Mouse (Mus musculus) cerebellum, adult 2 months (tissue): ENCODE results near the gene Fam71e2. TPM values are rescaled to one million over a fixed set of nuclear protein-coding genes. Genes with fewer than 3 reads are reported as not detected.

Experiments
- DNase-seq, 2 experiments: peaks; one replicate each; pipeline ENCODE4 v3.0.0; 2021
- H3K27ac ChIP-seq: fragments of 200-500 bp; 2 replicates; pipeline ENCODE4 v1.5.1; 2012; ENCODE audit warnings: low read length, control low read depth, inconsistent platforms; ENCODE audit not compliant: insufficient read depth
- H3K27me3 ChIP-seq: fragments of 200-500 bp; 2 replicates; pipeline ENCODE4 v1.6.1; 2012; ENCODE audit warnings: inconsistent platforms, mild to moderate bottlenecking, low read length, moderate library complexity; ENCODE audit not compliant: control insufficient read depth, insufficient read depth
- H3K4me1 ChIP-seq: fragments of 200-500 bp; 2 replicates; pipeline ENCODE4 v1.6.1; 2011; ENCODE audit warnings: low read length; ENCODE audit not compliant: control insufficient read depth, insufficient read depth
- H3K4me3 ChIP-seq: fragments of 200-500 bp; replicated peaks from 2 replicates; pipeline ENCODE3; 2011; ENCODE audit warnings: mild to moderate bottlenecking, low read depth, low read length, control low read depth; ENCODE audit not compliant: insufficient read depth
- CTCF ChIP-seq: fragments of 200-500 bp; IDR thresholded peaks from 2 replicates; pipeline ENCODE4 v1.5.1; 2011; ENCODE audit warnings: low read depth, mild to moderate bottlenecking, control low read depth, low read length, moderate library complexity, borderline replicate concordance; ENCODE audit not compliant: insufficient read depth
- POLR2A ChIP-seq: fragments of 200-500 bp; IDR thresholded peaks from 2 replicates; pipeline ENCODE4 v1.6.1; 2011; ENCODE audit warnings: low read length, control low read depth, borderline replicate concordance; ENCODE audit not compliant: insufficient read depth
- WGBS: fragments of 180-500 bp; shearing (Covaris S2); methylation state at CpG from one replicate; pipeline ENCODE4 v1.1.7; 2018; 5-methylcytosine and 5-hydroxymethylcytosine counted together
- polyA plus RNA-seq: library from polyadenylated mRNA; depleted of rRNA; stranded (reverse); fragments of >200 nt; gene quantifications from 2 replicates; pipeline ENCODE4 v1.2.3, GENCODE M21; 2012

Gene Fam71e2
- polyA plus RNA-seq, 1 experiment, result not detected

DNA sequence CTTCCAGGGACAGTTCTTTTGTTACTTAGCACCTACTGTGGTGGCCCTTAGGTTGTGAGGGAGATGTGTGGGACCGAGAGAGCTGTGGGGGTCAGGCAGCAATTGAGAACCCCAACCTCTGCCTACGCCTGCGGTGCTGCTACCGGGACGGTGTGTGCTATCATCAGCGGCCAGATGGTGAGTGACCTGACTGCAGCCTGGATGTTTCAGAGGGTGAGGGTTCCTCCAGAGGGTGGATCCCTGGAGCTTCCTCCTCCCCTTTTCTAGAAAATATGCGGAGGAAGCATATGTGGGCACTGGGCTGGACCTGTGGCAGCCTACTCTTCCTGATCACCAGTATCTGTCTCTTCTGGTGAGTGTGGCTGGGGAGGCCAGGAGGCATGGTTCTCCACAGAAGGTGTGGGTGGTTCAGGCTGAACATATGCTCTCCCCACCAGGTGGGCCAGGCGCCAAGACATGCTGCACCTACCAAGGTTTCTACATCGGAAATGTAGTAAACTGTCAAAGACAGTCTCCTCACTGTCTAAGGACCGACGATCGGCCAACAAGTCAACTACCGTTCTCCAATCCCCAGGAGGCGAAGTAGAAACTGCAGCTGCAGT is 12.7 kb upstream of the Fam71e2 start:
- TF ChIP-seq POLR2A (peak; percentile 41; the same call in 1 of the 2 replicates), CTCF (no peak)
- H3K4me3 ChIP-seq, result peak overlapping the region; percentile 1
- DNase-seq, result peak; percentile 77 to 84
- no peaks in the 10 kb centered on the region for H3K27me3 ChIP-seq
- H3K4me1 ChIP-seq, result peaks cover 31% of the 10 kb centered on the region
- 19% methylated on average over 14 of the region's 14 CpGs for WGBS
- H3K27ac ChIP-seq, result peak overlapping the region; percentile 87

DNA sequence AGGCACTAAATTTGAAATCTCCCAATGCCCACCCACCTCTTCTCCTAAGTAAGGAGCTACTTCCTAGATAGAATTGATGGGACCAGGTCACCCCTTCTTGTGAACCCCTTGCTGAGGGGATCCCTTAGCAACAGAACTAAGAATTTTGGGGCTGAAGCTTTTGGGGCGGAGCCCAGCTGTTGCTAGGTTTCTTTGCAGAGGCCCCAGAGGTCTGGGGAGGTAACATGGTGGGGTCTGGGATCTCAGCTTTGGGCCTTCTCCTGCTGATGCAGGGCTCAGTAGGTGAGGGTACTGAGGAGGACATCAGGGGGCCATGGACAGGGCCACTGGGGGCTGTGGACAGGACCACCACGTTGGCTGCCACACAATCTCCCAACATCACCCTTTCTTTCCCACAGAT is 11.7 kb upstream of the Fam71e2 start, which contains the start of the genes Il11 and Tmem190:
Gene Il11 (minus strand): TSS at position 101 of the 400 bp plus-strand sequence.
Gene Tmem190 (plus strand): TSS at position 179 of the 400 bp plus-strand sequence.
- WGBS, result 72% methylated on average over 2 of the region's 2 CpGs
- DNase-seq, result no peak
- H3K27me3 ChIP-seq, result no peaks in the 10 kb centered on the region
- peak within 1 kb of the TSS; percentile 87 for H3K27ac ChIP-seq
- H3K4me1 ChIP-seq, result peaks cover 28% of the 10 kb centered on the region
- peak within 1 kb of the TSS; percentile 1 for H3K4me3 ChIP-seq
- TF ChIP-seq CTCF (no peak), POLR2A (no peak)

DNA sequence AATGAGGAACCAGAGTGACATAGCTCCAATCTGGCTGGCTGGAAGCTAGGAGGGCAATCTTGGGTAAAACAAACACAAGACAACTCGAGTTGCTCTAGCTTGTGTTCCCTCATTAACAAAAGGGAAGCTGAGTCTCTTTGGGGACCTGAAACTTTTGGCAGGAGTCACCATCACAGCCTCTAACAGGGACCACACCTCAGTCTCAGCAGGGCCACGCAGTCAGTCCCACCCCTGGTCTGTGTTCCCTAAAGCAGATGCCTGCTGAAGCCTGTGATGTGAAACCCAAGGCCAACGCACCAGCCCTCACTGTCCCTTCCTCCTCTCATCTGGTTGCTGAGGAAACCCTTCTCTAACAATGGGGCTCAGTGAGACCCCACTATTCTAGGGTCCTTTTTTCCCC is 11.0 kb upstream of the Fam71e2 start:
- no peaks in the 10 kb centered on the region for H3K27me3 ChIP-seq
- no peak for DNase-seq
- no peak overlapping the region for H3K27ac ChIP-seq
- no peak overlapping the region for H3K4me3 ChIP-seq
- TF ChIP-seq POLR2A (no peak), CTCF (no peak)
- H3K4me1 ChIP-seq, result peaks cover 25% of the 10 kb centered on the region
- WGBS, result 76% methylated on average over 3 of the region's 3 CpGs

DNA sequence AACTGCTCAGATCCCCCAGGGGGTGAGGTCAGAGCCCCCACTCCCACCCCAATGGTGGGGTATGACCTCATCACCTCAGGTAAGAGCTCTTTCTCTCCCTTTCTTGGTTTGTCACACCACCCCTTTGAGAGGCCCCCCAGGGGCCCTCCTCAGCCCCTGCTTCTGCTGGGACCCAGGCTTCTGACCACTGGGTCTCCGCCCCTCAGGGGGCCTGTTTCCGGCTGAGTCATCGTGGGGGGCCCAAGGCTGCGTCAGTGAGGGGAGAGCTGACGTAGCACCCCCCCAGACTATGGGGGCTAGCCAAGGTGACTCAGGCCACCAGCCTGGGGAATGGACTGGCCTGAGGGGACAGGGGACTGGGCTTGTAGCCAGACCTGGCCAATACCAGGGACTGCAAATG is 8.8 kb upstream of the Fam71e2 start:
- H3K27ac ChIP-seq, result no peak overlapping the region
- no peak overlapping the region for H3K4me3 ChIP-seq
- WGBS, result 40% methylated on average over 5 of the region's 5 CpGs
- no peak for TF ChIP-seq POLR2A
- no peak for TF ChIP-seq CTCF
- DNase-seq, result no peak
- peaks cover 20% of the 10 kb centered on the region for H3K4me1 ChIP-seq
- H3K27me3 ChIP-seq, result peaks cover 3% of the 10 kb centered on the region; the same call in 1 of the 2 replicates

DNA sequence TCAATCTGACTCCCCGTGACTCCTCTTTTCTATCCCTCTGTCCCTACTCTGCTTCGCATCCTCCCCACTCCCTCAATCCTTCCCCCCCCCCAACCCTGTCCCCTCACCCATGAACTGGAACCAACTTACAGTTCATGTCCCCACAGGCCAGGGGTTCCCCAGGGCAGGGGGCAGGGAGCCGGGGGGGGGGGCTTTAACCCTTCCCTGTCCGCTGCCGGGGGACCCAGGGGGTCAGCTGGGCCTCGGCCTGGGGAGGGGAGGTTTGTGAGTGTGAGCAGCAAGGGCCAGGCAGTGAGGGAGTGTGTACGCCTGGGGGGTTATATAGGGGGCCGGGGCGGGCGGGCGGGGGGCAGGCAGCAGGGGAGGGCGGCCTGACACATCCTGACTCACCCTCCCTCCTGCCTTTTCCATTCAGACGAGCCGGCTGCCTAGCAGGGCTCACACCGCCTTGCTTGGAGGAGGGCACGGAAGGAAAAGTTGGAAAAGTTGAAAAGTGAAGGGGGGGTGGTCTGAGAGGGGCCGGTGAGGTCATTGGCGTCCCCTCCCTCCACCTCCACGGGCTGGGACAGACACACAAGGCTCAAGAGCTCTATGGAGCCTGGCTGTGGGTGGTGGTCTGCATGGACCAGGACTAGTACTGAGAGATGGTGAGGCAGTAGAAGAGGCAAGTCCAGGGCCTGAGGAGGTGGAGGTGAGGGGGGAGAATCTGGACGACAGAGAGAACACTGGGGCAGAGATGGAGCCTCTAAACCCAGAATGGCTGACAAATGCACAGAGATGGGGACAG is 6.9 kb upstream of the Fam71e2 start:
- Histone ChIP-seq H3K4me1 (peaks cover 3% of the 10 kb centered on the region; the same call in 1 of the 2 replicates), H3K27me3 (peaks cover 3% of the 10 kb centered on the region; the same call in 1 of the 2 replicates), H3K4me3 (no peak overlapping the region), H3K27ac (no peak overlapping the region)
- DNase-seq, result no peak
- 3% methylated on average over 17 of the region's 20 CpGs for WGBS
- no peak for TF ChIP-seq POLR2A

DNA sequence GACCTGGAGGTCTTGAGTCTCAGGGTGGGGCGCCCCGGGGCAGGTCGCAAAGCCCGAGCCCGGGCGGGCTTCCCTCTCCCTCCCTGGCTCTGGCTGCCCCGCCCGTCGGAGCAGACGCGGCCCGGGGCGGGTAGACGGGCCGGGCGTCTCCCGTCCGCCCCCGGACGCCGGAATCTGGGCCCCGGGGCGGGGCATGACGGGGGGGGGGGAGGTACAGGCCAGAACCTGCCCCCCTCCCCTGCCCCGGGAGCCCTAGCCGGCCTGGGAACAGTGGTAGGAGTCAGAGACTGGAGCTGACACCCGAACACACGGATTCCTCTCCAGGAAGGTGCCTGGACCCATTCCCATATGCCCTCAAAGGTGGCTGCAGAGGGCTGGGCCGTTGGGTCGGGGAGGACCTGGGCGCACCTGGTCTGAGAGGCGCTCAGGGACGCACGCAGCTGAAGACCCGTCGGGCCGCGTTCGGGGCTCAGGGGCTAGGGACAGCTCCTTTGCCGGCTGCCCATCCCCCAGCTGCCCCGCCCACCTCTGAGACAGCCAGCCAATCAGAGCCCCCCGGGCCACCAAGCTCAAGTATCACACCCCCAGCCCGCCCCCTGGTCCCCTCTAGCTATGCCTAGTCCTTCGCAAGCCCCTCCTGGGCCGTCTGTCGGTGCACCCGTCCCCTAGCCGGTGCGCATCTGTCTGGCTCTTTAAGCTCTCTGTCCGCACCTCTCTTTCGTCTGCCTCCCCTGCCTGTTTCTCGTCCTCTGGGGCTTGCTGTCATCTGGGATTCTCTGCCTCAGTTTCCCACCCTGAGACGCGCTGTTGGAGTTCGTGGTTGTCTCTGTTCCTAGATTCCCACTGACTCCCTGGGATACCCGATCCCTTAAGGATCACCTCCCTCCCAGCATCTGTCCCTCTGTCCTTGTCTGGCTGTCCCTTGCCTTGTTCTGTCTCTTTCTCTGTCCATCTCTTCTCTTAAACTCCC is 6.0 kb upstream of the Fam71e2 start:
- TF ChIP-seq CTCF, result no peak
- no peak for TF ChIP-seq POLR2A
- DNase-seq, result no peak
- peaks cover 3% of the 10 kb centered on the region; the same call in 1 of the 2 replicates for H3K27me3 ChIP-seq
- no peaks in the 10 kb centered on the region for H3K4me1 ChIP-seq
- 1% methylated on average over 54 of the region's 56 CpGs for WGBS
- H3K4me3 ChIP-seq, result peak overlapping the region; percentile 27
- H3K27ac ChIP-seq, result no peak overlapping the region

DNA sequence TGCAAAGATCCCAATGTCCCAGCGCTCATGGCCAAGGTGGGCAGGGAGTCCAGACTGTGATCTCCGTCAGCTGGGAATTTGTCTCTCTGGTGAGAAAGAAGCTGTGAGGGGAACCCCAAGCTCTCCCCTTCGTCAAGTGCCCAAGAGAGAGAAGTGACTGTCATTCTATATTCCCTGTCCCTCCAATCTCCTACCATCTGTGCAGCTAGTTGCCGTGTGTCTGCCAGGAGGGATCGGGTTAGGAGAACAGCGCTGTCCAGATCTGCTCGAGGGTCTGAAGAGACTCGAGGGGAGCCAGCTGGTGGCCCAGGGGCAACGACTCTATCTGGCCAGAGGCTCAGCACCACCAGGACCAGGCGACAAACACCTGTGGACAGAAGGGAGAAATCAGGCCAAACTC is 5.0 kb upstream of the Fam71e2 start:
- Histone ChIP-seq H3K27ac (no peak overlapping the region), H3K4me1 (no peaks in the 10 kb centered on the region), H3K4me3 (no peak overlapping the region), H3K27me3 (peaks cover 3% of the 10 kb centered on the region; the same call in 1 of the 2 replicates)
- WGBS, result 28% methylated on average over 10 of the region's 10 CpGs
- no peak for DNase-seq
- TF ChIP-seq POLR2A (no peak), CTCF (no peak)
